Mouse (Mus musculus) intestine, embryonic 15.5 days (tissue): Measurements from ENCODE around the gene Faim2. TPM values are rescaled to one million over a fixed set of nuclear protein-coding genes. Genes with fewer than 3 reads are reported as not detected.
A peak's percentile ranks its signal among the peaks of the same experiment; 100 is the strongest.

Experiments
- ATAC-seq: fragments of 200-750 bp; cut with Nextera tagmentation; 2 replicates; pipeline ENCODE4 v1.8.0; 2017; ENCODE audit warnings: moderate TSS enrichment, moderate library complexity
- H3K27ac ChIP-seq: fragments of 300-500 bp; sonication (generic); 2 replicates; pipeline ENCODE4 v1.5.1; 2015; ENCODE audit warnings: mild to moderate bottlenecking, inconsistent platforms
- H3K27me3 ChIP-seq: fragments of 300-500 bp; sonication (generic); replicated peaks from 2 replicates; pipeline ENCODE4 v1.6.1; 2015; ENCODE audit warnings: inconsistent platforms
- H3K36me3 ChIP-seq: fragments of 300-500 bp; sonication (generic); 2 replicates; pipeline ENCODE4 v1.6.1; 2015; ENCODE audit warnings: inconsistent platforms
- H3K4me1 ChIP-seq: fragments of 300-500 bp; sonication (generic); replicated peaks from 2 replicates; pipeline ENCODE4 v1.6.1; 2015; ENCODE audit warnings: inconsistent platforms
- H3K4me2 ChIP-seq: fragments of 300-500 bp; sonication (generic); replicated peaks from 2 replicates; pipeline ENCODE4 v1.6.1; 2015; ENCODE audit warnings: mild to moderate bottlenecking, inconsistent platforms
- H3K4me3 ChIP-seq: fragments of 300-500 bp; sonication (generic); replicated peaks from 2 replicates; pipeline ENCODE4 v1.5.1; 2015; ENCODE audit warnings: inconsistent platforms
- H3K9ac ChIP-seq: fragments of 300-500 bp; sonication (generic); 2 replicates; pipeline ENCODE4 v1.6.1; 2015; ENCODE audit warnings: inconsistent platforms
- H3K9me3 ChIP-seq: fragments of 300-500 bp; sonication (generic); 2 replicates; pipeline ENCODE4 v1.6.1; 2016; ENCODE audit warnings: inconsistent platforms
- WGBS: fragments of 180-500 bp; shearing (Covaris S2); methylation state at CpG from one replicate; pipeline ENCODE4 v1.1.7; 2015; 5-methylcytosine and 5-hydroxymethylcytosine counted together
- polyA plus RNA-seq: library from polyadenylated mRNA; unstranded; fragments of >200 nt; fragmentation: Nextera tagmentation; extraction: Ambion mirVana; gene quantifications from 2 replicates; pipeline ENCODE4 v1.2.1, GENCODE M21; 2015

Faim2 gene
- polyA plus RNA-seq, 1 experiment from 2014 or later: 0.60 TPM

GRCm38 (mm10) chr15:99473801-99474575, 54.0 kb downstream of the Faim2 start:
- Histone ChIP-seq H3K4me1 (peaks cover 9% of the 10 kb centered on the region; the same call in 1 of the 2 replicates), H3K36me3 (no peaks in the 10 kb centered on the region), H3K9me3 (no peaks in the 10 kb centered on the region), H3K27me3 (no peaks in the 10 kb centered on the region), H3K27ac (peak overlapping the region; percentile 93), H3K4me3 (peak overlapping the region; percentile 81), H3K4me2 (peak overlapping the region; percentile 78), H3K9ac (peak overlapping the region; percentile 77)
- ATAC-seq: peak; percentile 74
- 4% methylated on average over 38 of the region's 38 CpGs for WGBS

- H3K9me3 ChIP-seq: no peaks in the 10 kb centered on the region
- no peak overlapping the region for H3K27ac ChIP-seq
- ATAC-seq: no peak
- H3K4me1 ChIP-seq: peaks cover 9% of the 10 kb centered on the region; the same call in 1 of the 2 replicates
- H3K27me3 ChIP-seq: no peaks in the 10 kb centered on the region
- no peak overlapping the region for H3K9ac ChIP-seq
- no peak overlapping the region for H3K4me2 ChIP-seq
- 88% methylated on average over 7 of the region's 7 CpGs for WGBS
- H3K36me3 ChIP-seq: no peaks in the 10 kb centered on the region
- H3K4me3 ChIP-seq: no peak overlapping the region
Measured at GRCm38 (mm10) chr15:99472972-99473371, 55.0 kb downstream of the Faim2 start.

GRCm38 (mm10) chr15:99471677-99472063, 56.3 kb downstream of the Faim2 start:
- peaks cover 9% of the 10 kb centered on the region; the same call in 1 of the 2 replicates for H3K4me1 ChIP-seq
- H3K4me3 ChIP-seq: no peak overlapping the region
- no peaks in the 10 kb centered on the region for H3K36me3 ChIP-seq
- no peaks in the 10 kb centered on the region for H3K9me3 ChIP-seq
- no peak for ATAC-seq
- no peak overlapping the region for H3K9ac ChIP-seq
- WGBS: 76% methylated on average over 14 of the region's 14 CpGs
- H3K27me3 ChIP-seq: no peaks in the 10 kb centered on the region
- H3K27ac ChIP-seq: no peak overlapping the region
- H3K4me2 ChIP-seq: no peak overlapping the region

- ATAC-seq: no peak
- no peak overlapping the region for H3K4me3 ChIP-seq
- peaks cover 9% of the 10 kb centered on the region; the same call in 1 of the 2 replicates for H3K4me1 ChIP-seq
- no peak overlapping the region for H3K27ac ChIP-seq
- no peaks in the 10 kb centered on the region for H3K36me3 ChIP-seq
- H3K9ac ChIP-seq: no peak overlapping the region
- 59% methylated on average over 17 of the region's 17 CpGs for WGBS
- no peaks in the 10 kb centered on the region for H3K9me3 ChIP-seq
- H3K27me3 ChIP-seq: no peaks in the 10 kb centered on the region
- peak overlapping the region; percentile 11; the same call in 1 of the 2 replicates for H3K4me2 ChIP-seq
Measured at GRCm38 (mm10) chr15:99470971-99471676, 56.8 kb downstream of the Faim2 start.

GRCm38 (mm10) chr15:99470224-99470761, 57.7 kb downstream of the Faim2 start:
- no peak overlapping the region for H3K4me3 ChIP-seq
- ATAC-seq: no peak
- no peaks in the 10 kb centered on the region for H3K36me3 ChIP-seq
- no peaks in the 10 kb centered on the region for H3K27me3 ChIP-seq
- 86% methylated on average over 31 of the region's 31 CpGs for WGBS
- no peak overlapping the region for H3K4me2 ChIP-seq
- peaks cover 9% of the 10 kb centered on the region; the same call in 1 of the 2 replicates for H3K4me1 ChIP-seq
- no peaks in the 10 kb centered on the region for H3K9me3 ChIP-seq
- H3K9ac ChIP-seq: no peak overlapping the region
- H3K27ac ChIP-seq: no peak overlapping the region

GRCm38 (mm10) chr15:99469736-99470135, 58.2 kb downstream of the Faim2 start:
- Histone ChIP-seq H3K9me3 (no peaks in the 10 kb centered on the region), H3K4me2 (no peak overlapping the region), H3K27ac (no peak overlapping the region), H3K27me3 (no peaks in the 10 kb centered on the region), H3K4me1 (peaks cover 9% of the 10 kb centered on the region; the same call in 1 of the 2 replicates), H3K9ac (no peak overlapping the region), H3K36me3 (no peaks in the 10 kb centered on the region), H3K4me3 (no peak overlapping the region)
- 90% methylated on average over 4 of the region's 4 CpGs for WGBS
- ATAC-seq: no peak

GRCm38 (mm10) chr15:99469067-99469466, 58.9 kb downstream of the Faim2 start:
- Histone ChIP-seq H3K36me3 (no peaks in the 10 kb centered on the region), H3K9me3 (no peaks in the 10 kb centered on the region), H3K27ac (no peak overlapping the region), H3K4me3 (no peak overlapping the region), H3K27me3 (no peaks in the 10 kb centered on the region), H3K4me1 (peaks cover 9% of the 10 kb centered on the region; the same call in 1 of the 2 replicates), H3K4me2 (no peak overlapping the region), H3K9ac (no peak overlapping the region)
- ATAC-seq: no peak
- WGBS: 40% methylated on average over 3 of the region's 3 CpGs

GRCm38 (mm10) chr15:99463194-99463593, 64.8 kb downstream of the Faim2 start:
- Histone ChIP-seq H3K4me3 (no peak overlapping the region), H3K27me3 (no peaks in the 10 kb centered on the region), H3K4me2 (no peak overlapping the region), H3K4me1 (peaks cover 3% of the 10 kb centered on the region; the same call in 1 of the 2 replicates), H3K9ac (no peak overlapping the region), H3K9me3 (no peaks in the 10 kb centered on the region), H3K36me3 (no peaks in the 10 kb centered on the region), H3K27ac (no peak overlapping the region)
- WGBS: 53% methylated on average over 13 of the region's 13 CpGs
- ATAC-seq: no peak

- Histone ChIP-seq H3K9me3 (no peaks in the 10 kb centered on the region), H3K4me3 (peak within 1 kb of the TSS; percentile 87), H3K4me1 (peaks cover 32% of the 10 kb centered on the region), H3K36me3 (no peaks in the 10 kb centered on the region), H3K27me3 (no peaks in the 10 kb centered on the region), H3K4me2 (peak within 1 kb of the TSS; percentile 93), H3K9ac (peak within 1 kb of the TSS; percentile 71), H3K27ac (peak within 1 kb of the TSS; percentile 93)
- WGBS: 1% methylated on average over 45 of the region's 45 CpGs
- peak; percentile 97 for ATAC-seq
Measured at GRCm38 (mm10) chr15:99457606-99458401, 70.2 kb downstream of the Faim2 start, which contains the start of gene Nckap5l. TSS of gene Nckap5l (minus strand) at chr15:99457748.

- peak; percentile 71 for ATAC-seq
- no peaks in the 10 kb centered on the region for H3K9me3 ChIP-seq
- peak overlapping the region; percentile 93 for H3K27ac ChIP-seq
- H3K4me1 ChIP-seq: peaks cover 32% of the 10 kb centered on the region
- no peaks in the 10 kb centered on the region for H3K36me3 ChIP-seq
- under 1% methylated on average over 43 of the region's 43 CpGs for WGBS
- peak overlapping the region; percentile 87 for H3K4me3 ChIP-seq
- no peaks in the 10 kb centered on the region for H3K27me3 ChIP-seq
- peak overlapping the region; percentile 71 for H3K9ac ChIP-seq
- peak overlapping the region; percentile 93 for H3K4me2 ChIP-seq
Measured at GRCm38 (mm10) chr15:99456963-99457605, 70.9 kb downstream of the Faim2 start.

- ATAC-seq: no peak
- H3K27me3 ChIP-seq: no peaks in the 10 kb centered on the region
- H3K4me1 ChIP-seq: peaks cover 36% of the 10 kb centered on the region
- H3K4me2 ChIP-seq: peak overlapping the region; percentile 93
- peak overlapping the region; percentile 87 for H3K4me3 ChIP-seq
- no peaks in the 10 kb centered on the region for H3K36me3 ChIP-seq
- H3K9me3 ChIP-seq: no peaks in the 10 kb centered on the region
- H3K9ac ChIP-seq: peak overlapping the region; percentile 71
- WGBS: 31% methylated on average over 7 of the region's 7 CpGs
- H3K27ac ChIP-seq: peak overlapping the region; percentile 93
Measured at GRCm38 (mm10) chr15:99456338-99456962, 71.5 kb downstream of the Faim2 start.
